Mouse (Mus musculus) megakaryocyte, embryonic 14.5 days (primary cell): ENCODE measurements around the gene Gm20388.

Source experiments
- FLI1 ChIP-seq: IDR thresholded peaks from 2 replicates; pipeline ENCODE4 v1.6.1; 2012; ENCODE audit warnings: low read length, inconsistent platforms, mixed read lengths
- GATA1 ChIP-seq: IDR thresholded peaks from 3 replicates; pipeline ENCODE4 v1.6.1; 2012; ENCODE audit warnings: mixed read lengths, low read length, inconsistent platforms, borderline replicate concordance

DNA sequence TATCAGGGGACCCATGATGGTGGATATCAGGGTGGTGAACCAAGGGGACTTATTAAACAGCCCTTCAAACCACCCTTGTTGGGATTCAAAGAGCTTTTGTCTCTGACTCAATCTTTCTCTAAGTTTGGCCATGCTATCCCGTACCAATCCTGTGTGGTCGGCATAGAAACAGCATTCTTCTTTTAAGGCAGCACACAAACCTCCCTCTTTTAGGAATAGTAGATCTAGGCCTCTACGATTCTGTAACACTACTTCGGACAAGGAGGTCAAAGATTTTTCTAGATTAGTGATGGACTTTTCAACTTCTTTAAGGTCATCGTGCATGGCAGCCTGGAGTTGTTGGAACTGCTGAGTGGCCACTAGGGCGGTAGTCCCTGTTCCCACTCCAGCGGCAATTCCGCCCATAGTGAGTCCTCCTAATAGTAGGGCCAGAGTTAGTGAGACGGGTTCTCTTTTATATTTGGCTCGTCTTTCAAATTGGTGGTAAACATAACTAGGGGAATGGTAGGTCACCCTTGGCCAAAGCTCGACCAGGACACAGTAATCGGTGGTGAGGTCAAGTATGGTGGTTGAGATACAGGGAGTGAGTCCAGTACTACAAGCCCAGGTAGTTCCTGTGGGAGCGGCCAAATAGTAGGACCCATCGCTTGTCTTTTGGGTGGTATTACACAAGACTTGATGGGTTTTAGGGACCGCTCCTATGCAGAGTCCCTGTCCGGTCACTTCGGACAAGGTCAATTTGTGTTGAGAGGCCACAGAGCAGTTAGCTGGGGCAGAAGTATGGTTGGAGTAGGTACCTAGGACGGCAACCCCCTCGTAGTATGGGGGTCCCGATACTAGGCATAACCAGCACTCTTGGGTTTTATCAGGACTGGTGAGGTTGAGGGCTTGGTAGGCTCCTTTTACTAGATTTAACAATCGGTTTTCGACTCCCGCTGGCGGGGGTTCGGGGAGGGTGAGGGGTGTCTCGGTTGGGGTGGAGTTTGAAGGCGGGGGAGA lies 3516.2 kb downstream of the Gm20388 start:
- TF ChIP-seq FLI1 (no peak), GATA1 (no peak)
